Mouse (Mus musculus) heart, adult 9 months (tissue): Measurements from ENCODE around the gene Rasd1.

Experiments used
- DNase-seq, 2 experiments: peaks; one replicate each; pipeline ENCODE4 v3.0.0; 2022; ENCODE audit warnings: low spot score in 2 of 2

Gene Rasd1

GRCm38 (mm10) chr11:59964818-59965217 lies at the start of gene Rasd1:
Gene Rasd1 (minus strand): TSS chr11:59964944.
- DNase-seq = peak; percentile 82 to 85

GRCm38 (mm10) chr11:60011516-60011915 lies 46.8 kb upstream of the Rasd1 start:
- DNase-seq = no peak

GRCm38 (mm10) chr11:60009451-60009850 lies 44.7 kb upstream of the Rasd1 start:
- no peak for DNase-seq

- no peak for DNase-seq
Observed at GRCm38 (mm10) chr11:60005866-60006265, 41.1 kb upstream of the Rasd1 start.

GRCm38 (mm10) chr11:60004716-60005115 lies 40.0 kb upstream of the Rasd1 start:
- DNase-seq = no peak

GRCm38 (mm10) chr11:60003811-60004210 lies 39.1 kb upstream of the Rasd1 start:
- no peak for DNase-seq

- no peak for DNase-seq
Observed at GRCm38 (mm10) chr11:60001231-60001980, 36.7 kb upstream of the Rasd1 start.

- DNase-seq = no peak
Observed at GRCm38 (mm10) chr11:59994318-59994717, 29.6 kb upstream of the Rasd1 start.

- DNase-seq = peak in 1 of 2 experiments; percentile 15
Observed at GRCm38 (mm10) chr11:59991365-59991764, 26.6 kb upstream of the Rasd1 start.

GRCm38 (mm10) chr11:59989406-59989805 lies 24.7 kb upstream of the Rasd1 start:
- no peak for DNase-seq

- DNase-seq = no peak
Observed at GRCm38 (mm10) chr11:59977831-59978230, 13.1 kb upstream of the Rasd1 start.

- no peak for DNase-seq
Observed at GRCm38 (mm10) chr11:59975241-59975640, 10.5 kb upstream of the Rasd1 start.

GRCm38 (mm10) chr11:59973389-59973788 lies 8.6 kb upstream of the Rasd1 start:
- DNase-seq = no peak

GRCm38 (mm10) chr11:59971691-59972090 lies 6.9 kb upstream of the Rasd1 start:
- DNase-seq = no peak

- DNase-seq = no peak
Observed at GRCm38 (mm10) chr11:59970780-59971179, 6.0 kb upstream of the Rasd1 start.

- DNase-seq = no peak
Observed at GRCm38 (mm10) chr11:59967765-59968164, 3.0 kb upstream of the Rasd1 start.

GRCm38 (mm10) chr11:59966102-59966483 lies 1.3 kb upstream of the Rasd1 start:
- DNase-seq = no peak

GRCm38 (mm10) chr11:59965227-59966101 lies 720 bp upstream of the Rasd1 start:
- DNase-seq = peak; percentile 58 to 83

- DNase-seq = no peak
Observed at GRCm38 (mm10) chr11:59964163-59964758, 483 bp downstream of the Rasd1 start.

GRCm38 (mm10) chr11:59963364-59964162 lies 1.2 kb downstream of the Rasd1 start:
- DNase-seq = no peak

- DNase-seq = no peak
Observed at GRCm38 (mm10) chr11:59962590-59962989, 2.2 kb downstream of the Rasd1 start.
